Mouse (Mus musculus) embryonic facial prominence, embryonic 14.5 days (tissue): Measurements from ENCODE around the gene Mpo. TPM values are rescaled to one million over a fixed set of nuclear protein-coding genes. Genes with fewer than 3 reads are reported as not detected.

Experiments
- ATAC-seq: fragments of 200-750 bp; cut with Nextera tagmentation; 2 replicates; pipeline ENCODE4 v1.8.0; 2017; ENCODE audit warnings: low read depth, moderate number of reproducible peaks, moderate TSS enrichment
- DNase-seq: peaks from one replicate; pipeline ENCODE4 v3.0.0-alpha.2; 2015; ENCODE audit warnings: low spot score
- H3K27ac ChIP-seq: fragments of 300-500 bp; sonication (generic); replicated peaks from 2 replicates; pipeline ENCODE4 v1.5.1; 2014; ENCODE audit warnings: low read depth, mild to moderate bottlenecking, low read length, moderate library complexity
- H3K27me3 ChIP-seq: fragments of 300-500 bp; sonication (generic); replicated peaks from 2 replicates; pipeline ENCODE4 v1.6.1; 2014; ENCODE audit warnings: low read length; ENCODE audit not compliant: control insufficient read depth, insufficient read depth
- H3K36me3 ChIP-seq: fragments of 300-500 bp; sonication (generic); 2 replicates; pipeline ENCODE4 v1.6.1; 2014; ENCODE audit warnings: low read length, mixed read lengths; ENCODE audit not compliant: control insufficient read depth, insufficient read depth
- H3K4me1 ChIP-seq: fragments of 300-500 bp; sonication (generic); 2 replicates; pipeline ENCODE4 v1.6.1; 2014; ENCODE audit warnings: antibody characterized with exemption, low read length; ENCODE audit not compliant: control insufficient read depth, insufficient read depth
- H3K4me2 ChIP-seq: fragments of 300-500 bp; sonication (generic); 2 replicates; pipeline ENCODE4 v1.6.1; 2014; ENCODE audit warnings: low read depth, mild to moderate bottlenecking, low read length, moderate library complexity, mixed read lengths
- H3K4me3 ChIP-seq: fragments of 300-500 bp; sonication (generic); 2 replicates; pipeline ENCODE4 v1.5.1; 2014; ENCODE audit warnings: low read depth, mild to moderate bottlenecking, low read length
- H3K9ac ChIP-seq: fragments of 300-500 bp; sonication (generic); 2 replicates; pipeline ENCODE4 v1.6.1; 2014; ENCODE audit warnings: low read depth, mild to moderate bottlenecking, low read length, moderate library complexity, mixed read lengths
- H3K9me3 ChIP-seq: fragments of 300-500 bp; sonication (generic); 2 replicates; pipeline ENCODE4 v1.6.1; 2016; ENCODE audit warnings: low read length; ENCODE audit not compliant: control insufficient read depth
- WGBS: fragments of 180-500 bp; shearing (Covaris S2); extraction: QIAGEN DNeasy Blood & Tissue Kit; methylation state at CpG from one replicate; pipeline ENCODE4 v1.1.7; 2014; 5-methylcytosine and 5-hydroxymethylcytosine counted together
- polyA plus RNA-seq: library from polyadenylated mRNA; unstranded; fragments of >200 nt; fragmentation: Nextera tagmentation; extraction: Ambion mirVana; gene quantifications from 2 replicates; pipeline ENCODE4 v1.2.1, GENCODE M21; 2014

Mpo gene
- polyA plus RNA-seq, 1 experiment from 2014 or later = 0.77 TPM

DNA sequence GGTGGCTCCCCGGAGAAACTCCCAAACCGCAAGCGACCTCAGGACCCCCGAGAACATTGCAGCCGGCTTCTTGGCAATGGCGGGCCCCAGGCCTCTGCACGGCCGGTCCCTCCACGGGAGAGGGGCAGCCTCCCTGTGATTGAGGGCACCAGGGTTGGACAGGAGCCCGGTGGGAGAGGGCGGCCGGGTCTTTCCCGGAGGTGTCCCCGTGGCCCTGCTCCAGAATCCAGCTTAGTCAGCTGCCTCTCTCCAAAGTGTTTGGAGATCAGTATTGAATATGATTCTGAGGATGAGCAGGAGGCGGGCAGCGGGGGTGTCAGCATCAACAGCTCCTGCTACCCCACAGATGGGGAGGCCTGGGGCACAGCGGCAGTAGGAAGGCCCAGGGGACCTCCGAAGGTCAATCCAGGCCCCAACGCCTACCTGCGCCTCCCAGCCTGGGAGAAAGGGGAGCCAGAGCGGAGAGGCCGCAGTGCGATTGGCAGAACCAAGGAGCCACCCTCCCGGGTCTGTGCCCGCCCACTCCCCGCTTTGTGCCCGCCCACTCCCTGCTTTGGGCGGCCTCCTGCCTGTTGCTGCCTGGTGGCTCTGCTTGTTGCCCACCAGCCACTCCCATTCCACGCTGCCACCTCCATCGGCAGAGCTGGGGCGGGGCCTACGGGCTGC lies 15.1 kb upstream of the Mpo start:
- ATAC-seq = peak; percentile 96
- Histone ChIP-seq H3K36me3 (no peaks in the 10 kb centered on the region), H3K4me3 (peak overlapping the region; percentile 43), H3K9ac (peak overlapping the region; percentile 76), H3K4me1 (peaks cover 10% of the 10 kb centered on the region), H3K27ac (no peak overlapping the region), H3K4me2 (peak overlapping the region; percentile 72), H3K27me3 (no peaks in the 10 kb centered on the region), H3K9me3 (no peaks in the 10 kb centered on the region)
- DNase-seq = peak; percentile 91
- WGBS = 3% methylated on average over 21 of the region's 32 CpGs

- H3K36me3 ChIP-seq = no peaks in the 10 kb centered on the region
- H3K4me1 ChIP-seq = peaks cover 10% of the 10 kb centered on the region
- DNase-seq = no peak
- WGBS = 32% methylated on average over 12 of the region's 12 CpGs
- peak overlapping the region; percentile 72 for H3K4me2 ChIP-seq
- 0 out of 2 replicates have a peak overlapping the region, but pooled peaks have one; percentile 76 for H3K9ac ChIP-seq
- H3K27me3 ChIP-seq = no peaks in the 10 kb centered on the region
- no peak for ATAC-seq
- H3K4me3 ChIP-seq = peak overlapping the region; percentile 43
- H3K9me3 ChIP-seq = no peaks in the 10 kb centered on the region
- no peak overlapping the region for H3K27ac ChIP-seq
Observed at GRCm38 (mm10) chr11:87778915-87779314, 14.5 kb upstream of the Mpo start.

- no peak for DNase-seq
- H3K9ac ChIP-seq = no peak overlapping the region
- ATAC-seq = no peak
- H3K27ac ChIP-seq = no peak overlapping the region
- H3K36me3 ChIP-seq = no peaks in the 10 kb centered on the region
- no peaks in the 10 kb centered on the region for H3K9me3 ChIP-seq
- 75% methylated on average over 4 of the region's 4 CpGs for WGBS
- no peak overlapping the region for H3K4me2 ChIP-seq
- H3K4me1 ChIP-seq = peaks cover 10% of the 10 kb centered on the region
- no peaks in the 10 kb centered on the region for H3K27me3 ChIP-seq
- H3K4me3 ChIP-seq = no peak overlapping the region
Observed at GRCm38 (mm10) chr11:87779392-87779791, 14.0 kb upstream of the Mpo start.

GRCm38 (mm10) chr11:87780130-87780529 lies 13.3 kb upstream of the Mpo start:
- H3K27ac ChIP-seq = no peak overlapping the region
- no peak overlapping the region for H3K4me3 ChIP-seq
- H3K27me3 ChIP-seq = no peaks in the 10 kb centered on the region
- ATAC-seq (no peak), DNase-seq (no peak)
- no peak overlapping the region for H3K4me2 ChIP-seq
- H3K36me3 ChIP-seq = no peaks in the 10 kb centered on the region
- H3K9ac ChIP-seq = no peak overlapping the region
- 74% methylated on average over 8 of the region's 8 CpGs for WGBS
- H3K4me1 ChIP-seq = peaks cover 10% of the 10 kb centered on the region
- no peaks in the 10 kb centered on the region for H3K9me3 ChIP-seq

GRCm38 (mm10) chr11:87790088-87790487 lies 3.3 kb upstream of the Mpo start:
- ATAC-seq (no peak), DNase-seq (no peak)
- Histone ChIP-seq H3K27me3 (no peaks in the 10 kb centered on the region), H3K4me1 (no peaks in the 10 kb centered on the region), H3K27ac (no peak overlapping the region), H3K9ac (no peak overlapping the region), H3K4me3 (no peak overlapping the region), H3K36me3 (no peaks in the 10 kb centered on the region), H3K9me3 (no peaks in the 10 kb centered on the region), H3K4me2 (no peak overlapping the region)
- 86% methylated on average over 6 of the region's 6 CpGs for WGBS

GRCm38 (mm10) chr11:87801711-87802275 lies 8.4 kb downstream of the Mpo start:
- Histone ChIP-seq H3K27me3 (no peaks in the 10 kb centered on the region), H3K9me3 (no peaks in the 10 kb centered on the region), H3K36me3 (no peaks in the 10 kb centered on the region), H3K4me1 (no peaks in the 10 kb centered on the region), H3K4me2 (no peak overlapping the region), H3K9ac (no peak overlapping the region), H3K27ac (no peak overlapping the region), H3K4me3 (no peak overlapping the region)
- WGBS = 83% methylated on average over 21 of the region's 22 CpGs
- ATAC-seq (no peak), DNase-seq (no peak)

DNA sequence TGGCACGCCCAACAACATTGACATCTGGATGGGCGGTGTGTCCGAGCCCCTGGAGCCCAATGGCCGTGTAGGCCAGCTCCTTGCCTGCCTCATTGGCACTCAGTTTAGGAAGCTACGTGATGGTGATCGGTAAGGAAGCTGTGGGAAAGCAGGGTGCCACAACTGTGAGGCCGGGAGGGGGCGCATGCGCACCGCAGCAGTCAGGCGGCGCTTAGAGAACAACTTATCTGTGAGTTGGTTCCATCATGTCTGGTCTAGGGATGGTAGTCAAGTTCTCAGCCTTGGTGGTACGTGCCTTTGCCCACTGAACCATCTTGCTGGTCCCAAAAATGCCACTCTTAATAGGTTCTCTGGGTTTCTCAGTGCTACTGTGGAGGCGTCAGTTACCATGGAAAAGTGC lies 9.2 kb downstream of the Mpo start:
- 60% methylated on average over 14 of the region's 14 CpGs for WGBS
- ATAC-seq = no peak
- DNase-seq = no peak

GRCm38 (mm10) chr11:87805448-87805847 lies 12.1 kb downstream of the Mpo start:
- Histone ChIP-seq H3K9me3 (no peaks in the 10 kb centered on the region), H3K36me3 (no peaks in the 10 kb centered on the region), H3K4me3 (no peak overlapping the region), H3K9ac (no peak overlapping the region), H3K27ac (no peak overlapping the region), H3K4me1 (no peaks in the 10 kb centered on the region), H3K27me3 (no peaks in the 10 kb centered on the region), H3K4me2 (no peak overlapping the region)
- ATAC-seq = no peak
- WGBS = 72% methylated on average over 1 of the region's 1 CpGs
- DNase-seq = no peak

More for the DNA sequence above, 9.2 kb downstream of the Mpo start:
- Histone ChIP-seq H3K4me2 (no peak overlapping the region), H3K9me3 (no peaks in the 10 kb centered on the region), H3K27me3 (no peaks in the 10 kb centered on the region), H3K4me3 (no peak overlapping the region), H3K36me3 (no peaks in the 10 kb centered on the region), H3K9ac (no peak overlapping the region), H3K27ac (no peak overlapping the region), H3K4me1 (no peaks in the 10 kb centered on the region)

DNA sequence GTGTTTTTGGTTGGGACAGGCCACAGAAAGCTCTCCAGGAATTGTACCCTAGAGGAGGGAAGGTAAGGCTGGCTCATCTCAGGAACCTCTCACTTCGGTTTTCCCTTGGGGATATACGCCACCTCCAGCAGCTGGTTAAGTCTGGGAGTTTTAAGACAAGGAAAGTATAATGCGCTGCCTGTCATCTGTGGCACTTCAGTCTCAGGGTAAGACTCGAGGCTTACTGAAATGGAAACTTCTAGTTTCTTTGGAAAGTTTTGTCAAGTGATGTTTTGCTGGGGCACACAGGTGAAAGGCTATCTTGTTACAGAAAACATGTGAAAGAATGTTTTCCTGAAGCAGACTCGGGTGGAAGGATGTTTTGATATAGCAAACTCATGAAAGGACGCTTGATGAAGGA lies 14.1 kb downstream of the Mpo start:
- Histone ChIP-seq H3K27ac (no peak overlapping the region), H3K27me3 (no peaks in the 10 kb centered on the region), H3K4me3 (no peak overlapping the region), H3K4me1 (no peaks in the 10 kb centered on the region), H3K4me2 (no peak overlapping the region), H3K36me3 (no peaks in the 10 kb centered on the region), H3K9ac (no peak overlapping the region), H3K9me3 (no peaks in the 10 kb centered on the region)
- no peak for DNase-seq
- ATAC-seq = no peak
- WGBS = 76% methylated on average over 6 of the region's 6 CpGs
